Mouse (Mus musculus) layer of hippocampus, postnatal 14 days (tissue): ENCODE measurements at regions not wholly inside any gene's neighbourhood (a gene's known extent, or its start where the extent isn't known, plus 50 kb on each side); places are given as distances from the start of the nearest gene placed in this dataset.

ENCODE experiments used
- DNase-seq, 2 experiments: peaks; one replicate each; pipeline ENCODE4 v3.0.0; 2021 to 2022; ENCODE audit warnings: low spot score in 2 of 2, mixed read lengths in 1 of 2

DNA sequence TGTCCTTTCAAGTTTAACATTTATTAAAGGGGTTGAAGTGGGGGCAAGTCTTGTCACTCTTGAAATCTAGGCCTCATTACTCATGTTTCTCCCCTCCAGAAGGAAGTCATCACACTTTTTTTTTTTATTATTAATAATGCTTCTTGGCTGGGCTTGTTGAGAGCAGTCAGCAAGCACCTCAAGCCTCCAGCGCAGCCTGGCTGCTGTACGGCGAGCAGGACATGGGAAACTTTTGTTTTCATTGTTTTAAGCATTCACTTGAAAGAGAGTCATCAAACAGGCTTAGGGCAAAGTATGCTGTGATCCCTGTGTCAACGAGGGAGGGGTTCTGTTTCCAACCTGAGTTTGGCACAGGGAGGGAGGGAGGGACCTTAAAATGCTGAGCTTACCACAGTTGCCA lies 178.7 kb downstream of the Gm12728 start:
- DNase-seq, result no peak

DNA sequence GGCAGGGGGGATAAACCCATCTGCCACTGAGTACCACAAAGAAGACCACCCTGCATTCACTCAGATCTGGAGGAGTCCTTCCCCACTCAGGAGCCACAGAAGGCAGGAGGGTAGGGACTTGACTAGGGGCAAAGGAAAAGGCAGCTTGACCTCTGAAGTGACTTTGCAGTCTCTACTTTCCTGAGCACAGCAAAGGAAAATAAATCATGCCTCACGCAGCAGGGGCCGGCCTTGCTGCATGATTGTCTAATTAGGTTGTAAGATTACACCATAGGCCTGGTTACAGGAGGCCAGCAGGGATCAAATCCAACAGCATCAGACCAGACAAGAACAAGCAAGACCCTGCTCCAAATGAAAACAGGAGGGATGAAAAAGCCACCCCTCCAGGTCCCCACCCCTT lies 180.0 kb downstream of the Gm12728 start:
- no peak for DNase-seq

DNA sequence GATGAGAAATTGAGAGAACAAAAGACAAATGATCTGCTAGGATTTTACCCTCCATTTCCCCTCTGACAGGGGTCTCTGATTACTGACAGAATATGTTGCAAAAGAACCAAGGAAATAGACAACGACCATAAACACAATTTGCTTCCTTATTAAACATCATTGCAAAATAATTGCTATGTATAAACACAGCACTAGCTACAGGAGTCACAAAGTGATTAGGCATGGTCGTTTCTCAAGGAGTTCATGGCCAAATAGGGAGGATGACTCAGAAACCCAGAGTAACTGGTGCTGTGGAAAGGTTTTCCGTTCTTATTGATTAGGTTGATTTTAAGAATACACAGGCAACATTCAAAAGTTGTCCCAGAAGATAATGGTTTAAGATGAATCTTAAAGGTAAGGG lies 180.4 kb downstream of the Gm12728 start:
- DNase-seq, result no peak

DNA sequence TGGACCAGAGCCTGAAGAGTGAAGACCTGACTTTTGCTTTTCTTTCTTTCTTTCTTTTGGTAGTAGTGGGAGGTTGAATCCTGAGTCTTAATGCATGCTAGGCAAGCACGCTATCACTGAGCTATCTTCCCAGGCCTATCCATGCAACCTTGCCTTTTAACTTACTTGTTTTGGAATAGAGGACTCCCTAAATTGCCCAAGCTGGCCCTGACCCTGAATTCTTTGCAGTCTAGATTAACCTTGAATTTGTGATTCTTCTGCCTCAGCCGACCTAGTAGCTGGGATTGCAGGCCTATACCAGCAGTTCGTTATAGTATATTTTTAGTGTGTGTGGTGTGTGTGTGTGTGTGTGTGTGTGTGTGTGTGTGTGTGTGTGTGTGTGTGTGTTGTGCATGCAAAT lies 183.1 kb downstream of the Gm12728 start:
- DNase-seq, result no peak

DNA sequence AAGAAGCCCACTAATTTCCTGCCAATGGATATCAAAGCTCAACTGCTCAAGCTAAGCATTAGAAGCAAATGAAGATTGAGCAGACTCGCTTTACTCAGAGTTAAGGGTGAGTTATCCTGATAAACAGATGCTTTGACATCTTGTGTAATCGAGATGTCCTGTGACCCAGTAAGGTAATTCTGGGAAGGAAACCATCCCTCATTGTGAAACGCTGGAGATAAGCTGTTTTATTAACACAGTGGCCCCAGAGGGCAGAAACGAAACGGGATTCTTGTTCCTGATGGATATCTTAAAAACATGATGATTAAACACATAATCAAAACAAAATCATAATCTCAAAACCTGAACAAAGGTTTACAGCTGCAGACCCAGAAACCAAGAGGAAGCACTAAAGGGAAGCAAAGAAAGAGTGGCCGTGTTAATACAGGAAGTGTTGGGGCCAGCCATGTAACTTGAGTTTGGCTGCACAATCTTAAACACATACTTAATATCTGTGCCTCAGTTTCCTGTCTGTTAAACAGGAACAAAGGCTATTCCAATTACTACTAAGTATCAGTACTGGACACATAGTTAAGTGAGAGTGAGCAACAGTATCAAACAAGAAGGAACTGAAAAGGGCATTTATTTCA lies 184.2 kb downstream of the Gm12728 start:
- DNase-seq, result no peak

DNA sequence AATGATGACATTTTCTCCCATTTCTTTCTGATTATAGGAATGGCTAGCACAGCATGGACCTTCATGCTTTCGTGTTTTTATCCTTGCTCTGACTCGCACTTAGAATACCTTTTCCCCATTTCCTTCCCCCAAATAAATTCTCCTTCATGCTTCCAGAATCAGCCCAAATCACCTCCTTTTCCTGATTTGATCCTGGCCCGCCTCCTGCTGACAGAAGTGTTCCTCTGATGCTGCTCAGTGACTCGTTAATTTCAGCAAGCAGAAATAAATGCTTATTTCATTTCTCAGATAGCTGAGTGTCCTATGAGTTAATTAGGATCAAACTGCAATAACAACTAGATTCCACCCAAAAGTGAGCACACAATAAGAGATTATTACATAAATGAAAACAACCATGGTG lies 185.3 kb downstream of the Gm12728 start:
- no peak for DNase-seq

DNA sequence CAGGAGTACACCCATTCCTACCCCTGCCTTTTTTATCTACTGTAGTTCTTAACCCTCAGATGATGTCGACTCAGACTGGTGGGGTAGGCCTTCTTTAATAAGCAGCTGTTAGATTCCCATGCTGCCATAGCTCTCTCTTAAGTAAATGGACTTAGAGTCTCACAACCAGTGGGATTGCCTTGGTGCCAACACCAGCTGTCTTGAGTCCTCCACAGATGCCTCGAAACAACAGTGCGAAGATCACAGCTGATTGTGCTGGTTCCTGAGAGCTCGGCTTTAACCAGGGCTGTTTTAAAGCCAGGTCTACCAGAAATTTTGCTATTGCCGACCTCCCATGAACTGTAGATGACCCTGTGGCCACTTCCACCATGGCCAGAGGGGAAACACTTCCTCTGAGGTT lies 189.4 kb downstream of the Gm12728 start:
- DNase-seq, result no peak

DNA sequence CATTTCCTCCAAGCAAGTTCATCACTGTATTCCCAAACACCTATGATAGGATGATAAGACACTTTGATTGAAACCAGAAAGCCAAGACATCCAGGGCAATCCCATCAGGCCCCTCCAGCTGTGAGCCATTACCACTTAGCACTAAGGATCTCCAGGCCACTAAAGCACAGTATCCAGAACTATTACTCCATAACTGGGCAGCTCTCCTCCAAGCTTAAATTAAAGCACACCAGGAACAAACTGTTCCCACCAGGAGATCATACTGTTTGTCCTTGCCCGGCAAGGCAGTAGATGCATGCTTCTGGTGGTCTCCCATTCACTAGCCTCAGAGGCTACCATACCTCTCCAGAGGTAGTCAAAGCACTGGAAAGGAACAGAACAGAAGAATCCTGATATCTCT lies 193.3 kb downstream of the Gm12728 start:
- DNase-seq, result no peak

DNA sequence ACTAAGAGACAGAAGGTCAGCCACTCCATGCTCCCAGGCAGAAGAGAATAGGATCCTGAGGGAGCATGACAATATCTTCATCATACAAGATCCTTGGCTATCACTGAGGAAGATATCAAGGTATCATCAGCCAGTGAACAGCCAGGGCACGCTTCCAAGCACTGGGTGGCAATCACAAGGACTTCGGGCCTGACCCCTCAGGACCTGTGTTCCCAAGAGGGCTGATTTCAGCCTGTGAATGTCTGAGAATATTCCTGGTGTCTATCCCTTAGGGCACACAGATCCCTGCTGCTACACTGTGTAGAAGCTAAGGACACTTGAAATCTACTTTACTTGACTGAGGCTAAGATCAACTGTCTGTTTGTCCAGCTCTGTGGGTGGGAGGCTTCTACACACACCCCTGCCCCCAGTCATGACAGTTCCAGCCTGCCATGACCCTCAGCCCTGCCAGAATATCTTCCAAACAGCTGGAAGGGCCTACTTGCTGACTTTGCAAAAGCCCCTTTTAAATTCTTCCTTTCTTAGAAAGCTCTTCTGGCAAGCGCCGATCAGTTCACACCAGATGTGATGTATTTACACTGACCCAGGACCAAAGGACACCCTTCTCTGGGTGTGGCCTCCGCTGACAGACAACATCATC lies 198.4 kb downstream of the Gm12728 start:
- DNase-seq, result no peak

DNA sequence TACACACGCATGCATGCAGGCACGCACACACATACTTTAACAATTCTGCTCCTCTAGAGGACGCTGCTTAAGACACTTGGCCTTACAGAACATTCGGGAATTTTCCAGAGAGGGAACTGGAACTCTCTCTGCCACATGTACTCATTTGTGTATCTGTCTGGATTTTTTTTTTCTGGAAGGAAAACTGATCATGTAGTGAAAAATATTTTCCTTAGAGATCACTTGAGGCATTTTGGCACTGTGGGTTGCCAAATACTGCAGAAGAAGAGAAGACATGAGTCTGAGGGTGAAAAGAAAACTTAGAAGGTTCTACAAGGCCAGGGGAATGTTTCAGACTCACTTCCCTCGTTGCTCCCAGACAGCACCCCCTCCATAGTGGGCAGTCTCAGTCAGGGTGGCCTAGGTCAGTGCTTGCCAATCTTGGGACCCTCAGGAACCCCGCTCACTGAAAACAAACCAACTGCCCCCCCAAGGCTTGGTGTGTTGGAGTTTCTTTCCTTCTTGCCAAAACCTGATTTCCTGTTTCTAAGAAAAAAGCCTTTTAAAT lies 203.0 kb downstream of the Gm12728 start:
- no peak for DNase-seq

DNA sequence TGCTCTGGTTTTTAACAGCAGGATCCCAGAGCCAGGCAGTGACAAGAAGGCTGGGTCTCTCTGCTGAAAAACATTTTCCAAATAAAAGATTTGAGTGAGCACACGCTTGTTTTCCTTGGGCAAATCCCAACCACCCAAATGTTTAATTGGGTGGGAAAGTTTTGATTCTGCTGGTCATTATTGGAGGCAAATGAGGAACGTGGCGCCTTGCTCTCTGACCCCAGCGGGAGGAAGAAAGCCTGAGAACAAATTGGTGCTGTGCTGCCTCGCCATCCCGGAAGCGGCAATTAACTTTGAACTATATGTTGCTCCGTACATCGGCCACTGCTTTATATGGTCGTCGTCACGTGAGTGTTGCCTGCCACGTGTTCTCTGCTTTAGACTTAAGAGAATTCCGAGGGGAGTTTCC lies 204.7 kb downstream of the Gm12728 start:
- peak in 1 of 2 experiments; percentile 10 for DNase-seq

DNA sequence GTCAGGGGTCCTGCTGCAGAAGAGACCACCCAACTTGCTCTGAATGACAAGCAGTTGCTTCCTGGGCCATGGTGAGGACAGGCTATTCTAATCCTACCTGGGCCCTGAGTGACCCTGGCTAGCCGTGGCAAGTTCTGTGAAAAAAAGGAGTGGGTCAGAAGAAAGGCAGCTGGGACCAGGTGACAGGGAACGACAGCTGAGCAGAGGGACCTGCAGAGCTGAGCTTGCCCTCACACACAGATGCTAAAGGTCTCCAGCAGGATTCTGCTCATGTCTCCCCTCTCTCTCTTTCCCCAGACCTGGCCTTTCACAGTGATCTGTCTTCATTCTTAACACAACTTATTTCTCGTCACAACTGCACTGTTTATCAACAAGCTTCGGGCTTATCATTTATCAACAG lies 206.4 kb downstream of the Gm12728 start:
- DNase-seq, result no peak

DNA sequence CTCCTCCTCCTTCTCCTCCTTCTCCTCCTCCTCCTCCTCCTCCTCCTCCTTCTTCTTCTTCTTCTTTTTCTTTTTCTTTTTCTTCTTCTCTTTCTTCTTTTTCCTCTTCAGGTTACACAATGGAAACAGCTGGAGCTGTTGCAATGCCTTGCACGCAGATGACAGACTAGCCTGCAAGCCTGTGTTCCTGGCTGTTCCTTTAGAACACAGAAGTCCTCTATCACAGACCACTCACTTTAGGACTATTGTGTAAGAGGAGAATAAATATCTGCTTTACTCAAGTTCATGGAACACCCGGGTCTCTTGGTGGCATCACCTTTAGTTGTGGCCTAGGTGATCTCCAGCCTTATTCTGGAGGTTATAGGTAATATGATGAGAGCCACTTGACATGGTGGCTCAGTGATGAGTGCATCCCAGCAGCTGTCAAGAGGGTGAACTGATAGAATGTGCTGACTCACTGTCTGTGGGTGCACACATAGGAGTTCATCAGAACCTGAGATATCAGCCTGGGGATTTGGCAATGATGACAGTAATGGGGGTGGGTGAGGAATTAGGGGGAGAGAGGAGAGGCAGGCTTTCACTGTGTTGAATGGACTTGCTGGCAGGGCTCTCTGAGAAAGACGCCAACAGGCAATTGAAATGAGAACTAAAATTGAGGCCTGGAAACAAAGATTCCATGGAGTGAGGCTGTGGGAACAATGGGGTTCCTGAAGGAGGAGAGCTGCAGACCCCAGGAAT lies 207.4 kb downstream of the Gm12728 start:
- DNase-seq, result peak in 1 of 2 experiments; percentile 41

DNA sequence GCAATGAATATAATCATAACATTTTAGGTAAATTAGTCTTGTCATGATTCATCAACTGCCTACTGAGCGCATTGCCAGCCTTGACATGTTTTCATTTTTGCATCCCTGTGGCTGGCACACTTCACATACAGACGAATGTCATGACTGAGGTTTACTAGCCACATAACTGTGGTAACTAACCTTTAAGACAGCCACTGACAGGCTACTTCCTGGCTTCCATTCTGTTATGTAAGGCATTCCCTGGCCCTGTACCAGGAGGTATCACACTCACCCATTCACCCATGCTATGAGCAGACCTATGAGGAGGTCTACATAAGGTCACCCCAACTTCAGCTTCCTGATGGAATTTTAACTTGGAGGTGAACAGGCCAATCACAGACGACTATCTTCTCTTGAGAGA lies 212.8 kb downstream of the Gm12728 start:
- no peak for DNase-seq

DNA sequence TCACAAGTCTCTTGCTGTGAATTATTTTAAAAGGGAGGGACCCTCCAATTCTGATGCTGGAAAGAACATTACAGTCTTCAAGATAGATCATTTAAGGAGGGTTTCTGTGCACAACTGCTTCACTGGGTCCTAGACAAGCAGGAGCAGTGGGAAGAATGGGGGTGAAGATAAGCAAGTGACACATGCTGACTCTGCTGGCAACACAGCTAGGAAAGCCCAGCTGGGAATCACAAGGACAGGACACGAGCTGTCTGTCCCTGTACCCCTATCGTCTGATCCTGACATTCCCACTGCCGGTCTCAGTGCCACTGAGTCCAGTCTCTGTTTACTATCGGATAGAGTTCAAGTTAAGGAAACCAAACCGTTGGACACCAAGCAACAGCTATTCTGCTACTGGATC lies 216.3 kb downstream of the Gm12728 start:
- no peak for DNase-seq

DNA sequence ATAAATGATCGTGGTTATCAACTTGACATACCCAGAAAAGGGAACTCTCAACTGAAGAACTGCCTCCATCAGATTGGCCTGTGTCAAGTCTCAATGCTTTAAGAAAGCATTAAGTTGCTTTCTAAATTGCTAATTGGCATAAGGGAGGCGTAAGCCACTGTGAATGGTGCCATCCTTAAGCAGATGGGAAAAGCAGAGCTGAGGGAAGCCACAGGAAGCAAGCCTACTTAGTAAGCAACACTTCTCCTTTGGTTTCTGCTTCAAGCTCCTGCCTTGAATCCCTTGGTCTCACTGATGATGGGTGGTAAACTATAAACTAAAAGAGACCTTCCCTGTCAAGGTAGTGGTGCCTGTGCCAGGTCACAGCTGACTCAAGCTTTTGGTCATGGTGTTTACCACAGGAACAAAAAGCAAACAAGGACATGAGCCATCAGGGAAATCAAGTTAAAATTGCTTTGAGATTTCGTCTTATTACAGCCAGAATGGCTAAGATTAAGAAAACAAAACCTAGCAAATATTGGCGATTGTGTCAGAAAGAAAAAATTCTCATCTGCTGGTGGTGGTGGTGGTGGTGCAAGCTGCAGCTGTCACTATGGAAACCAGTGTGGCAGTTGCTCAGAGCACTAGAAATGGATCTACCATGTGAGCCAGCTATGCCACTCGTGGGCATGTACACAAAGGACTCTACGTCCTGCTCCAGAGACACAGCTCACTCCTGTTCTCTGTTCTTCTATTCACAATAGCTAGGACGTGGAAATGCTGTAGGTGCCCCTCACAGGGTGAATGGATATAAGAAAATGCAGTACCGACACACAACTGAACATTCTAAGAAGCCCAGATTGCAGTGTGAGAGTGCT lies 217.9 kb downstream of the Gm12728 start:
- DNase-seq, result peak; percentile 15 to 21

DNA sequence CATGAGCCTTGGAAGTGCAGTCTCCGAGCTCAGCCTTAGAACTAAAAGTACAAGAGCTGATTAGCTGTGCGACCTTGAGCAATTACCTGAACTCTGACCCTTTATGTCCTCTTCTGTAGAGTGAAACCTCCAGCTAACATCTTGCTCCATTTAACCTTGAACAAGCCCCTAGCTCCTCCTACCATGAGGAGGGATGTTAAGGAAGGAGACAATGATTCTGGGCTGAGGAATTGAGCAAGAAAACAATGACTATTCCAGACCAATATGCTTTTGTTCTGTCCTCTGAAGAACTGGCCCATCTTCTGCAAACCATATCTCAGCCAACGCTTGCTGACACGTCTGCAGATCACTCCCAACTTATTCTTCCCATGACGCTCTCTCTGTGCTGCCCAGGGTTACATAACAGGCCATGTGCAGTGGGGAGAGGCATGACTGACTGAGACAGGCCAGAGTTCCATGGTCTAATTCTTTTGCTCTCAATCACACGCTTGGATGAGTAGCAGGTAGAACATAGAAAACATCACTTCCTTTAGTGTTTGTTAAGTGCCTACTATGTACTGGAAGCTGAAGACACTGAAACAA lies 227.5 kb downstream of the Gm12728 start:
- no peak for DNase-seq

DNA sequence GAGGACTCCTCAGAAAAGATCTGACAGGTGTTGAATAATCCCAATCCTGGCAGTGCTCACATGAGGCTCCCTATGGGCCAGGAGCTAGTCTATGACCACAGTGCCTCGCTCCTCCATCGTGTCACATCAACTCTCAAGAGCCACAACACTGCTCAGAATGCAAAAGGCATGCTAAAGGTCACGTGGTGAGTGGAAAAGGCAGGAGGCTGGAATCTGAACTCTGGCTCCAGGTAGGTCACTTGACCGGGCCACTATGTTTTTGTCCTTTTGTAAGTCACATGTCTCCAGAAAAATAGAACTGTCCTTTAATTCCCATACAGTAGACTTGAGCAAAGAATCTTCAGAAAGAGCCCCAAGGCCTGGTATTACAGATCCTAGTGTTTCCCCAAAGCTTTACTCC lies 229.3 kb downstream of the Gm12728 start:
- DNase-seq, result no peak

DNA sequence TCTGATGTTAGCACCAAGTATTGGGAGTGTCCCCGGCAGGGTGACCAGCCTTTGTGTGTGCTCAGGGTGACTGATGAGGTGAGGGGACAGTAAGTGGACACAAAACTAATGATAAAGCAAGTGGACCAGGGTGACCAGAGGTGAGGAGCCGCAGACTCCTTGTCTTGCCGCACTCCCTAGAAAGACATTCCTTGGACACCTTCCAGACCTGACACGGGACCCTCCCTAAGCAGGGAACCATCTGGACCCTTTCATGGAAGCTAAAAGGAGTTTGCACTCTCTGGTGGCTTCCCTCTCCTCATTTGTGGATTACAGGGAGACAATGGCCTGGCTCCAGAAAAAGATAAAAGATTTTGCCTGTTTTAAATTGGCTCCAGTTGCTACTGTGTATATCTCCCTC lies 230.7 kb downstream of the Gm12728 start:
- DNase-seq, result no peak

DNA sequence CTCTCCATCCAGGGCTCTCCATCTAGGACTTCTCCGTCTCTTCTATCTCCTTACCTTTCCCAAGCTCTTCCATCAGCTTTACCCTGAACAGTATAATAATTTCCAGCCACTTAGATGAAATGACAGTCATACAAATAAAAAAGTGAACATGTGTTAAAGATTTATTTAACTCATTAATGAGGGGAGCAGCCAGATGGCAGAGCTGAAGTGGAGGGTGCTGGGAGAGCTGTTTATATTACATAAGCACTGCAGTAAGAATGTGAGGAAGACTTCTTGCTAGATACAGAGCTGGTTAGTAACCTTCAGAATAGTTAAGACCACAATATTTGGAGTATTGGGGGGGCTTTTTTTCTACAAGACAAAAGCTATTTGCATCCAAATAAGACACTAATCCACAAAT lies 234.9 kb downstream of the Gm12728 start:
- peak in 1 of 2 experiments; percentile 35 for DNase-seq
